Mouse (Mus musculus) pancreas, adult 10 weeks (tissue): Measurements from ENCODE around the gene Olfr891. TPM values are rescaled to one million over a fixed set of nuclear protein-coding genes. Genes with fewer than 3 reads are reported as not detected.

Source experiments
- polyA plus RNA-seq: library from polyadenylated mRNA; stranded (reverse); fragments of 350-450 nt; fragmentation: Illumina TruSeq; extraction: RNeasy Lipid Tissue Mini Kit (QIAGEN cat#74804); gene quantifications from one replicate; pipeline ENCODE4 v1.2.3, GENCODE M21; 2015; ENCODE audit warnings: low read depth, low replicate concordance; ENCODE audit not compliant: insufficient read depth

Gene Olfr891
- polyA plus RNA-seq = not detected

DNA sequence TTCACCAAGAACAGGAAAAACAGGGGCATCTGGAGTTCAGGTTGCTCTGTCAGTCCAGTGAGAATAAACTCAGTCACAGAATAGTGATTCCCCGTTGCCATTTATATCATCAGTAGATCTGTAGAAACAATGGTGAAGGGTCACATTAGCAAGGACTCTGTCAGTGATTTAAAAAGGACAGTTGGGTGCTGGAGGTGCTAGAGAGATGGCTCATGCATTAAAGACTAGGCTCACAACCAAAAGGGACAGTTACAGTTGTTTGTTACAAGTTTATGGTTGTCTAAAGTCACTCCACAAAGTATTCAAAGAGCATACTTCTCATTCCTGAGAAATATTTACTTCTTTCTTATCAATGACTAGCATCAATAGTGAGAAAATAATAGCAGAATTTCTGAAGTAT is at the start of gene Olfr891:
Olfr891 (minus strand) TSS at position 101 of the 400 bp plus-strand sequence.

GRCm38 (mm10) chr9:38217755-38218154 is 37.1 kb upstream of the Olfr891 start, which contains the start of gene Olfr894:
Gene Olfr894, plus strand, starts transcription at chr9:38218055.

DNA sequence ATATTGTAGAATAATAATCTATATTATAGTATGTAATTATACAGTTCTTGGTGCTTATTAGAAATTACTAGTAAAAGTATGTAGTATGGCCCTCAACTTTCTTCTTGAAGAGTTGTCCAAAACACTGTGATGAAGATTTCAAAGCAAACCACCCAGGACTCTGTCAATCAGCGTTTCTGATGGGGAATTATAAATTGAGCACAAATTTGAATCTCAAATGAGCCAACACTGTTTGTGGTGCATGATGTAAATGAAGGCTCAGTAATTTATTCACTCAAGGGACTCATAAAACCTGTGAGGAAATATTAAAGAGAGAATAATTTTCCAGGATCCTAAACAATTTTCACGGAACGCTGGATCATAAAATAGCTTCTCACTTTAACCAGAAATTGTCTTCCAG is 27.4 kb upstream of the Olfr891 start, which contains the start of gene Olfr893:
Olfr893 (plus strand) TSS at position 301 of the 400 bp plus-strand sequence.

DNA sequence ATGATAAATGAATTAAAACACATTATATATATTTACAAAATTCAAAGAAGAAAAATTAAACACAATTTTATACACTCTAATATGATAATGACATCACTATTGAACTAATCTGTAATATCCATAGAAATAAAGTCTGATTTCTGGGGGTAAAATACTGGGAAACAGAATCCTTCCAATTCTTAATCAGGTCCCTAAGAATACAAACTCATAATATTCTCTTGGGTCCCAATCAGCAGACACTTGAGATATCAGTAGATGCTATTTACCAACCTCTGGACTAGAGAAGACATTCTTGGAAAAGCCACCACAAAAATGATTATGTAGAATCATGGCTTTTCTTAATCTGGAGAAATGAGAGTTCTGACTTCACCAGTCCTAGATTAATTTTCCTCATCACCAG is 38.4 kb downstream of the Olfr891 start, which contains the start of gene Olfr890:
Olfr890 (plus strand) TSS at position 301 of the 400 bp plus-strand sequence.

Other genes with a start within 250 kb of the Olfr891 start
- not detected for gene Olfr881, start 189.0 kb downstream of the Olfr891 start, polyA plus RNA-seq
- gene Olfr883, start 155.0 kb downstream of the Olfr891 start, polyA plus RNA-seq = not detected
- gene Olfr884, start 134.3 kb downstream of the Olfr891 start, polyA plus RNA-seq = not detected
- gene Olfr885, start 119.5 kb downstream of the Olfr891 start, polyA plus RNA-seq = not detected
- not detected for gene Olfr887, start 96.7 kb downstream of the Olfr891 start, polyA plus RNA-seq
- not detected for gene Olfr888, start 72.7 kb downstream of the Olfr891 start, polyA plus RNA-seq
- gene Olfr889, start 65.6 kb downstream of the Olfr891 start, polyA plus RNA-seq = not detected
- gene Olfr890, start 38.3 kb downstream of the Olfr891 start, polyA plus RNA-seq = not detected
- gene Olfr893, start 27.5 kb upstream of the Olfr891 start, polyA plus RNA-seq = not detected
- gene Olfr894, start 37.2 kb upstream of the Olfr891 start, polyA plus RNA-seq = not detected
- not detected for gene Olfr143, start 72.0 kb upstream of the Olfr891 start, polyA plus RNA-seq
- not detected for gene Olfr895, start 87.0 kb upstream of the Olfr891 start, polyA plus RNA-seq
- not detected for gene Olfr896-ps1, start 110.3 kb upstream of the Olfr891 start, polyA plus RNA-seq
- gene Olfr25, start 148.2 kb upstream of the Olfr891 start, polyA plus RNA-seq = not detected
- not detected for gene Olfr898, start 167.6 kb upstream of the Olfr891 start, polyA plus RNA-seq
- gene Olfr250, start 186.1 kb upstream of the Olfr891 start, polyA plus RNA-seq = not detected
- gene Olfr251, start 196.3 kb upstream of the Olfr891 start, polyA plus RNA-seq = not detected
- not detected for gene Olfr147, start 220.9 kb upstream of the Olfr891 start, polyA plus RNA-seq
- gene Olfr901, start 248.6 kb upstream of the Olfr891 start, polyA plus RNA-seq = not detected